Mouse (Mus musculus): ENCODE results near the gene Pde6h.

DNA sequence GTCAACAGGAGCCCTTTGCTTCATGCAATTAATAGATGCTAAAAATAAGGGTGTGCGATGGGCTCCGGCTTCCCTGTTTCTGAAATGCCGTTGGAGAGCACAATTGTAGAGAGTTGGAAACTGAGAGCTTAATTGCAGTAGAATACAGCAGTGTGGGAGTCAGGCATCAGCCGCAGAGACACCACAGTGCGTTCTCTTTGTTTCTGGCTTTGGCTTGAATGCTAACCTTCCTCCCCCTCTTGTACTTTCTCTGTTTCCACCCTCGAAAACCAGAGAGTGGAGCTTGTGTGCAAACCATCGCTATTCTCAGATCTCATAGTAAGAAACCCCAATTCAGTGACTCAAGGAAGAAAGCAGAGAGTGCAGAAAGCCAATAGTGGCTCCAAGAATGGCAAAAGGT, 74.5 kb downstream of the Pde6h start:
- no peak for TF ChIP-seq POLR2A (IDR thresholded peaks at IDR 0.05; ENCODE audit: borderline replicate concordance, insufficient read depth, low read length)
- no peak for TF ChIP-seq CTCF (IDR thresholded peaks at IDR 0.05; ENCODE audit: borderline replicate concordance, insufficient read depth, low read depth, low read length)

Data from cerebellum, adult 2 months (tissue).